Mouse (Mus musculus) CD4-positive, CD25-positive, alpha-beta regulatory T cell, adult 2 months (primary cell): ENCODE measurements around the gene Plce1.

ENCODE experiments used
- DNase-seq: peaks from one replicate; pipeline ENCODE4 v3.0.0-alpha.2; 2012; ENCODE audit warnings: low read depth, low spot score

The Plce1 gene

GRCm38 (mm10) chr19:38589466-38589865 is 108.6 kb downstream of the Plce1 start:
- no peak for DNase-seq

GRCm38 (mm10) chr19:38589941-38590340 is 109.0 kb downstream of the Plce1 start:
- no peak for DNase-seq

- no peak for DNase-seq
These were observed 111.8 kb downstream of the Plce1 start for GRCm38 (mm10) chr19:38592566-38593224.

GRCm38 (mm10) chr19:38593225-38593897 is 112.5 kb downstream of the Plce1 start:
- no peak for DNase-seq

GRCm38 (mm10) chr19:38596096-38596495 is 115.2 kb downstream of the Plce1 start:
- no peak for DNase-seq

- DNase-seq: no peak
These were observed 116.5 kb downstream of the Plce1 start for GRCm38 (mm10) chr19:38597392-38597791.

GRCm38 (mm10) chr19:38599001-38599400 is 118.1 kb downstream of the Plce1 start:
- DNase-seq: no peak

- DNase-seq: no peak
These were observed 120.2 kb downstream of the Plce1 start for GRCm38 (mm10) chr19:38601127-38601526.

GRCm38 (mm10) chr19:38602811-38603210 is 121.9 kb downstream of the Plce1 start:
- DNase-seq: no peak

- DNase-seq: no peak
These were observed 126.3 kb downstream of the Plce1 start for GRCm38 (mm10) chr19:38607236-38607635.

GRCm38 (mm10) chr19:38608951-38609654 is 128.2 kb downstream of the Plce1 start:
- DNase-seq: no peak

GRCm38 (mm10) chr19:38610291-38610690 is 129.4 kb downstream of the Plce1 start:
- no peak for DNase-seq

- DNase-seq: no peak
These were observed 129.9 kb downstream of the Plce1 start for GRCm38 (mm10) chr19:38610809-38611208.

- DNase-seq: no peak
These were observed 133.3 kb downstream of the Plce1 start for GRCm38 (mm10) chr19:38614067-38614675.

GRCm38 (mm10) chr19:38615356-38615755 is 134.4 kb downstream of the Plce1 start:
- no peak for DNase-seq

GRCm38 (mm10) chr19:38620134-38620533 is 139.2 kb downstream of the Plce1 start:
- DNase-seq: no peak

- no peak for DNase-seq
These were observed 140.6 kb downstream of the Plce1 start for GRCm38 (mm10) chr19:38621546-38621945.

GRCm38 (mm10) chr19:38626246-38627015 is 145.5 kb downstream of the Plce1 start:
- no peak for DNase-seq

GRCm38 (mm10) chr19:38627075-38627768 is 146.3 kb downstream of the Plce1 start:
- no peak for DNase-seq

- no peak for DNase-seq
These were observed 151.3 kb downstream of the Plce1 start for GRCm38 (mm10) chr19:38632251-38632650.

GRCm38 (mm10) chr19:38633306-38633705 is 152.4 kb downstream of the Plce1 start:
- DNase-seq: no peak
